Mouse (Mus musculus): ENCODE data around the gene Dcpp1.
A peak's percentile ranks its signal among the peaks of the same experiment; 100 is the strongest.
"Not testable (repeated sequence)": the region's sequence is repeated elsewhere in the genome, so short reads cannot be mapped to it uniquely, and the experiment has no call there.

The Dcpp1 gene

GRCm38 (mm10) chr17:23880576-23880975, at the start of gene Dcpp1, which contains the start of gene Dcpp2:
TSS of gene Dcpp1 (plus strand) at chr17:23880876.
TSS of gene Dcpp2 (plus strand) at chr17:23880880.
- DNase-seq = not testable (repeated sequence)

- DNase-seq = no peak
Observed at GRCm38 (mm10) chr17:23831201-23831600, 49.5 kb upstream of the Dcpp1 start.

GRCm38 (mm10) chr17:23836006-23836575, 44.6 kb upstream of the Dcpp1 start, which contains the start of gene Prss33:
TSS of gene Prss33 (minus strand) at chr17:23836056.
- DNase-seq = no peak

- peak; percentile 41 to 60 for DNase-seq
Observed at GRCm38 (mm10) chr17:23841145-23841544, 39.5 kb upstream of the Dcpp1 start.

- no peak for DNase-seq
Observed at GRCm38 (mm10) chr17:23843141-23843811, 37.4 kb upstream of the Dcpp1 start.

GRCm38 (mm10) chr17:23843812-23844273, 36.8 kb upstream of the Dcpp1 start, which contains the start of the genes Prss32 and Prss41:
TSS of gene Prss32 (plus strand) at chr17:23843855.
TSS of gene Prss41 (minus strand) at chr17:23844172.
- peak; percentile 61 for DNase-seq

- no peak for DNase-seq
Observed at GRCm38 (mm10) chr17:23850028-23850427, 30.6 kb upstream of the Dcpp1 start.

GRCm38 (mm10) chr17:23850853-23851749, 29.6 kb upstream of the Dcpp1 start:
- peak; percentile 44 to 61 for DNase-seq

GRCm38 (mm10) chr17:23853292-23853691, 27.4 kb upstream of the Dcpp1 start:
- DNase-seq = peak; percentile 60 to 65

GRCm38 (mm10) chr17:23854229-23854765, 26.4 kb upstream of the Dcpp1 start:
- no peak for DNase-seq

- no peak for DNase-seq
Observed at GRCm38 (mm10) chr17:23857193-23857592, 23.5 kb upstream of the Dcpp1 start.

GRCm38 (mm10) chr17:23857913-23858312, 22.8 kb upstream of the Dcpp1 start:
- DNase-seq = no peak

GRCm38 (mm10) chr17:23862926-23863325, 17.8 kb upstream of the Dcpp1 start:
- DNase-seq = no peak

GRCm38 (mm10) chr17:23867756-23868155, 12.9 kb upstream of the Dcpp1 start, which contains the start of gene Prss21:
TSS of gene Prss21 (plus strand) at chr17:23868056.
- DNase-seq = no peak

- no peak for DNase-seq
Observed at GRCm38 (mm10) chr17:23868513-23868912, 12.2 kb upstream of the Dcpp1 start.

- no peak for DNase-seq
Observed at GRCm38 (mm10) chr17:23873884-23874856, 6.5 kb upstream of the Dcpp1 start.

- no peak for DNase-seq
Observed at GRCm38 (mm10) chr17:23876741-23877140, 3.9 kb upstream of the Dcpp1 start.

- no peak for DNase-seq
Observed at GRCm38 (mm10) chr17:23877166-23877565, 3.5 kb upstream of the Dcpp1 start.

GRCm38 (mm10) chr17:23917158-23917557, 36.5 kb downstream of the Dcpp1 start, which contains the start of gene Dcpp3:
TSS of gene Dcpp3 (plus strand) at chr17:23917458.
- not testable (repeated sequence) for DNase-seq

- DNase-seq = peak; percentile 82 to 89
Observed at GRCm38 (mm10) chr17:23924531-23925007, 43.9 kb downstream of the Dcpp1 start.

GRCm38 (mm10) chr17:23925090-23925493, 44.4 kb downstream of the Dcpp1 start:
- DNase-seq = peak in 1 of 2 experiments; percentile 47
